ENCODE assay signal across 9 mouse cellular contexts in the genomic region with DNA sequence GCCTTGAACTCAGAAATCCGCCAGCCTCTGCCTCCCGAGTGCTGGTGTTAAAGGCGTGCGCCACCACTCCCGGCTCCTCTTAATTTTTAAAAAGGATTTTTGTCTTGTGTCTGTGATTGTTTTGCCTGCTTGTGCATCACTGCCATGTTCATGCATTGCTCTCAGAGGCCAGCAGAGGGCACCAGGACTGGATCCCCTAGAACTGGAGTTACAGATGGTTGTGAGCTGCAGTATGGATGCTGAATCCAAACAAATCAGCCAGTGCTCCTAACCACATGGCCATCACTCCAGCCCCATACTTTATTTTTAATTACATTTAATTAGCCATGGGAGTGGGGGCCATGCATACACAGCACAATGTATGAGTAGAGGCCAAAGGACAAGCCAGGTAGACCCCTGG. TPM values are rescaled to one million over a fixed set of nuclear protein-coding genes. Genes with fewer than 3 reads are reported as not detected.
A peak's percentile ranks its signal among the peaks of the same experiment; 100 is the strongest.
DNase-seq lines count a peak whose midpoint lies in the region; ATAC-seq and TF ChIP-seq lines count a peak whose summit lies in the region.
"Had no signal": no experiment of that assay in that cellular context is flagged by ENCODE, and none has a peak within 500 bp of the region (broad histone marks: within the 10 kb centered on the region; RNA-seq: fewer than 3 reads in every experiment).

No protein-coding gene starts in this region.

- ATAC-seq in hindbrain, embryonic 11.5 days (ENCODE audit: low FRiP score) = no peak
- ATAC-seq in hindbrain, embryonic 13.5 days (ENCODE audit: low FRiP score) = no peak
- no peak; the same call in 1 of the 2 replicates for ATAC-seq in midbrain, embryonic 14.5 days (ENCODE audit: low FRiP score, low TSS enrichment)

- H3K4me3 ChIP-seq in hindbrain, embryonic 11.5 days (ENCODE audit: low read depth, low read length) = no peak overlapping the region
- H3K4me3 ChIP-seq in hindbrain, embryonic 13.5 days = no peak overlapping the region
- no peak overlapping the region for H3K4me3 ChIP-seq in E14TG2a.4 (replicated peaks; ENCODE audit: low read length)
- H3K4me3 ChIP-seq in midbrain, embryonic 14.5 days (replicated peaks; ENCODE audit: low read depth, low read length) = no peak overlapping the region
- H3K4me3 ChIP-seq: liver, embryonic 15.5 days had no signal

- DNase-seq in hindbrain, embryonic 11.5 days (ENCODE audit: low spot score) = peak; percentile 62
- DNase-seq in adrenal gland, postnatal 10 days = peak; percentile 66
- peak; percentile 18 to 28 for DNase-seq in frontal cortex, postnatal 25 days (ENCODE audit: low spot score in 2 of 2)
- DNase-seq in layer of hippocampus, postnatal 36 days = peak; percentile 25 to 45
- peak; percentile 78 for DNase-seq in midbrain, embryonic 14.5 days
- peak; percentile 31 to 47 for DNase-seq in urinary bladder, postnatal 36 days (ENCODE audit: low spot score in 2 of 2)

- H3K4me2 ChIP-seq in hindbrain, embryonic 11.5 days (replicated peaks; ENCODE audit: low read depth, low read length) = no peak overlapping the region
- H3K4me2 ChIP-seq in hindbrain, embryonic 13.5 days = no peak overlapping the region
- H3K4me2 ChIP-seq in midbrain, embryonic 14.5 days (ENCODE audit: low read length) = no peak overlapping the region
- H3K4me2 ChIP-seq: liver, embryonic 15.5 days had no signal

- WGBS in hindbrain, embryonic 11.5 days = 63% methylated on average over 5 of the region's 5 CpGs
- 64% methylated on average over 5 of the region's 5 CpGs for WGBS in hindbrain, embryonic 13.5 days
- WGBS in midbrain, embryonic 14.5 days = 62% methylated on average over 5 of the region's 5 CpGs

- peak; percentile 76 for TF ChIP-seq CTCF in E14TG2a.4 (conservative IDR thresholded peaks at IDR 0.05; ENCODE audit: low read length)

- no peaks in the 10 kb centered on the region for H3K9me3 ChIP-seq in hindbrain, embryonic 11.5 days (ENCODE audit: control insufficient read depth, low read length)
- no peaks in the 10 kb centered on the region for H3K9me3 ChIP-seq in hindbrain, embryonic 13.5 days
- H3K9me3 ChIP-seq in E14TG2a.4 (ENCODE audit: low read length) = peaks cover 21% of the 10 kb centered on the region
- H3K9me3 ChIP-seq in midbrain, embryonic 14.5 days (ENCODE audit: control insufficient read depth, low read length) = no peaks in the 10 kb centered on the region
- H3K9me3 ChIP-seq: liver, embryonic 15.5 days had no signal

- no peak overlapping the region for H3K9ac ChIP-seq in hindbrain, embryonic 11.5 days (ENCODE audit: low read depth, low read length)
- no peak overlapping the region for H3K9ac ChIP-seq in hindbrain, embryonic 13.5 days
- H3K9ac ChIP-seq in midbrain, embryonic 14.5 days (replicated peaks; ENCODE audit: low read length) = no peak overlapping the region
- H3K9ac ChIP-seq: liver, embryonic 15.5 days had no signal

- no peaks in the 10 kb centered on the region for H3K27me3 ChIP-seq in hindbrain, embryonic 11.5 days (ENCODE audit: control insufficient read depth, insufficient read depth, low read length)
- no peaks in the 10 kb centered on the region for H3K27me3 ChIP-seq in hindbrain, embryonic 13.5 days
- no peaks in the 10 kb centered on the region for H3K27me3 ChIP-seq in E14TG2a.4 (ENCODE audit: insufficient read depth, low read length)
- H3K27me3 ChIP-seq in midbrain, embryonic 14.5 days (ENCODE audit: control insufficient read depth, insufficient read depth, low read length) = no peaks in the 10 kb centered on the region
- H3K27me3 ChIP-seq: liver, embryonic 15.5 days had no signal

- H3K4me1 ChIP-seq in hindbrain, embryonic 11.5 days (replicated peaks; ENCODE audit: control insufficient read depth, insufficient read depth, low read length) = no peaks in the 10 kb centered on the region
- H3K4me1 ChIP-seq in hindbrain, embryonic 13.5 days (replicated peaks) = no peaks in the 10 kb centered on the region
- peaks cover 11% of the 10 kb centered on the region for H3K4me1 ChIP-seq in E14TG2a.4 (replicated peaks; ENCODE audit: low read depth, low read length)
- no peaks in the 10 kb centered on the region for H3K4me1 ChIP-seq in midbrain, embryonic 14.5 days (ENCODE audit: control insufficient read depth, insufficient read depth, low read length)
- H3K4me1 ChIP-seq: liver, embryonic 15.5 days had no signal

- H3K36me3 ChIP-seq in hindbrain, embryonic 11.5 days (ENCODE audit: control insufficient read depth, insufficient read depth, low read length) = no peaks in the 10 kb centered on the region
- peaks cover 3% of the 10 kb centered on the region; the same call in 1 of the 2 replicates for H3K36me3 ChIP-seq in hindbrain, embryonic 13.5 days
- H3K36me3 ChIP-seq in E14TG2a.4 (ENCODE audit: insufficient read depth, low read length) = peaks cover 5% of the 10 kb centered on the region; the same call in 1 of the 2 replicates
- no peaks in the 10 kb centered on the region for H3K36me3 ChIP-seq in midbrain, embryonic 14.5 days (ENCODE audit: control insufficient read depth, insufficient read depth, low read length)
- H3K36me3 ChIP-seq: liver, embryonic 15.5 days had no signal

- no peak overlapping the region for H3K27ac ChIP-seq in hindbrain, embryonic 11.5 days (ENCODE audit: low read depth, low read length)
- H3K27ac ChIP-seq in hindbrain, embryonic 13.5 days = no peak overlapping the region
- H3K27ac ChIP-seq in midbrain, embryonic 14.5 days (replicated peaks; ENCODE audit: low read depth, low read length) = no peak overlapping the region
- H3K27ac ChIP-seq: liver, embryonic 15.5 days had no signal

RNA-seq across cellular contexts. Expression of a gene that starts 6.4 kb away (rescaled TPM):
- not detected in 2 replicates for polyA plus RNA-seq in hindbrain, embryonic 11.5 days (2014; fragmentation: Nextera tagmentation; extraction: Ambion mirVana)
- polyA plus RNA-seq in hindbrain, embryonic 13.5 days (2015; fragmentation: Nextera tagmentation; extraction: Ambion mirVana) = not detected in 2 replicates
- not detected for total RNA-seq in adrenal gland, postnatal 10 days (2021)
- not detected for total RNA-seq in layer of hippocampus, postnatal 36 days (2021)
- not detected in 2 replicates for polyA plus RNA-seq in midbrain, embryonic 14.5 days (2014; fragmentation: Nextera tagmentation; extraction: Ambion mirVana)
- polyA plus RNA-seq: liver, embryonic 15.5 days had no signal

RNA-seq across cellular contexts. Expression of a gene that starts 12.7 kb away (rescaled TPM):
- 16.5 TPM in 2 replicates for polyA plus RNA-seq in hindbrain, embryonic 11.5 days (2014; fragmentation: Nextera tagmentation; extraction: Ambion mirVana)
- 8.1 and 8.8 TPM in 2 replicates for polyA plus RNA-seq in hindbrain, embryonic 13.5 days (2015; fragmentation: Nextera tagmentation; extraction: Ambion mirVana)
- total RNA-seq in adrenal gland, postnatal 10 days (2021) = 10 to 100 TPM; 14.5 to 21.6 TPM
- total RNA-seq in layer of hippocampus, postnatal 36 days (2021) = 10 to 100 TPM; 20.7 to 24.1 TPM
- polyA plus RNA-seq in midbrain, embryonic 14.5 days (2014; fragmentation: Nextera tagmentation; extraction: Ambion mirVana) = 7.0 and 11.9 TPM in 2 replicates

RNA-seq across cellular contexts. Expression of a gene that starts 13.4 kb away (rescaled TPM):
- polyA plus RNA-seq in hindbrain, embryonic 11.5 days (2014; fragmentation: Nextera tagmentation; extraction: Ambion mirVana) = 66.8 and 67.5 TPM in 2 replicates
- polyA plus RNA-seq in hindbrain, embryonic 13.5 days (2015; fragmentation: Nextera tagmentation; extraction: Ambion mirVana) = 70.5 and 72.6 TPM in 2 replicates
- total RNA-seq in adrenal gland, postnatal 10 days (2021) = 10 to 100 TPM; 24.8 to 33.0 TPM
- 10 to 100 TPM; 50.8 TPM for total RNA-seq in layer of hippocampus, postnatal 36 days (2021)
- polyA plus RNA-seq in midbrain, embryonic 14.5 days (2014; fragmentation: Nextera tagmentation; extraction: Ambion mirVana) = 71.2 and 78.3 TPM in 2 replicates

RNA-seq across cellular contexts. Expression of a gene that starts 13.6 kb away (rescaled TPM):
- polyA plus RNA-seq in hindbrain, embryonic 11.5 days (2014; fragmentation: Nextera tagmentation; extraction: Ambion mirVana) = 5.3 and 5.8 TPM in 2 replicates
- 6.9 and 7.6 TPM in 2 replicates for polyA plus RNA-seq in hindbrain, embryonic 13.5 days (2015; fragmentation: Nextera tagmentation; extraction: Ambion mirVana)
- total RNA-seq in adrenal gland, postnatal 10 days (2021) = 1 to 10 TPM; 3.0 to 3.7 TPM
- total RNA-seq in layer of hippocampus, postnatal 36 days (2021) = 1 to 10 TPM; 4.4 to 5.1 TPM
- 5.3 and 5.5 TPM in 2 replicates for polyA plus RNA-seq in midbrain, embryonic 14.5 days (2014; fragmentation: Nextera tagmentation; extraction: Ambion mirVana)

RNA-seq across cellular contexts. Expression of a gene that starts 15.0 kb away (rescaled TPM):
- polyA plus RNA-seq in hindbrain, embryonic 11.5 days (2014; fragmentation: Nextera tagmentation; extraction: Ambion mirVana) = not detected in 2 replicates
- not detected in 2 replicates for polyA plus RNA-seq in hindbrain, embryonic 13.5 days (2015; fragmentation: Nextera tagmentation; extraction: Ambion mirVana)
- 1 to 10 TPM in 1 of 2 experiments, not detected in 1; 3.4 TPM for total RNA-seq in adrenal gland, postnatal 10 days (2021)
- total RNA-seq in layer of hippocampus, postnatal 36 days (2021) = not detected
- polyA plus RNA-seq in midbrain, embryonic 14.5 days (2014; fragmentation: Nextera tagmentation; extraction: Ambion mirVana) = not detected in 2 replicates
- polyA plus RNA-seq: liver, embryonic 15.5 days had no signal

Comparison
In these comparisons a context has a peak if more than half of its experiments do, and no peak if none do; other contexts are left out.
1. DNase-seq: peak in every context shown above with its lines; median percentile 78 in midbrain, embryonic 14.5 days; 66 in adrenal gland, postnatal 10 days; 62 in hindbrain, embryonic 11.5 days; 39 in urinary bladder, postnatal 36 days; 35 in layer of hippocampus, postnatal 36 days; 23 in frontal cortex, postnatal 25 days.